10 mouse cellular contexts compared by ENCODE assay signal in the genomic region with DNA sequence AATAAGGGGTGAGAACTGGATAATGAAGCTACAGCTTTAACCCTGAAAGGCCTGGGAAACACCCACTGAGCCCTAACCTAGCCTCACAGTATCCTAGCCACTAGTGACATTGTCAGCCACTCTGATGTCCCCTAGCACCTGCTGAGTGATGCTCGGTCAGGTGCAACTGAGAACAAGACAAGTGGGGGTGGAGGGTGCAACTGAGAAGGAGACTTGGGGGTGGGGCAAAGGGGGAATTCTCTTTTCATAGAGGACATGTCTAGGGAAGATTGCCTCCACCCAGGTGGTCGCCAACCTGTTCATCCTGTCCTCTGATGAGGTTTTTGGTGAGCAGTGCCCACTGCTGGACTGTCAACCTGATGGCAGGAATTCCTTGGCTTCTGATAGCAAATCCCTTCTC. TPM values are rescaled to one million over a fixed set of nuclear protein-coding genes. Genes with fewer than 3 reads are reported as not detected.
DNase-seq lines count a peak whose midpoint lies in the region; ATAC-seq lines count a peak whose summit lies in the region.
"Had no signal": no experiment of that assay in that cellular context is flagged by ENCODE, and none has a peak within 500 bp of the region (broad histone marks: within the 10 kb centered on the region; RNA-seq: fewer than 3 reads in every experiment).

No protein-coding gene starts in this region.

- H3K9me3 ChIP-seq in heart, embryonic 13.5 days, result no peaks in the 10 kb centered on the region
- no peaks in the 10 kb centered on the region for H3K9me3 ChIP-seq in hindbrain, embryonic 10.5 days
- no peaks in the 10 kb centered on the region for H3K9me3 ChIP-seq in midbrain, embryonic 15.5 days
- H3K9me3 ChIP-seq: heart, embryonic 10.5 days had no signal

- DNase-seq in heart, adult 18-20 months, result no peak
- DNase-seq in cerebellum, adult 9-11 months, result peak; percentile 76
- no peak for DNase-seq in hindbrain, embryonic 10.5 days (ENCODE audit: low spot score)
- no peak for DNase-seq in left cerebral cortex, postnatal 36 days (ENCODE audit: low spot score in 2 of 2)
- no peak for DNase-seq in left cerebral cortex, adult 11 months (ENCODE audit: low spot score)
- DNase-seq: lung, postnatal 10 days had no signal

- ATAC-seq in heart, embryonic 13.5 days (ENCODE audit: extremely low read depth, insufficient number of reproducible peaks, low FRiP score, low TSS enrichment), result no peak
- ATAC-seq in midbrain, embryonic 15.5 days (replicated peaks), result no peak
- no peak for ATAC-seq in megakaryocyte progenitor cell, adult 5-6 weeks (replicated peaks; ENCODE audit: poor library complexity)

- intact Hi-C loops in left cerebral cortex, postnatal 36 days (cut with DNase I), result loop anchor here (5.0 kb wide), 2 partner anchors 63 to 542 kb away; no protein-coding TSS in a partner anchor

- WGBS in heart, embryonic 13.5 days, result 41% methylated on average over 2 of the region's 2 CpGs
- WGBS in hindbrain, embryonic 10.5 days, result 29% methylated on average over 2 of the region's 2 CpGs
- WGBS in midbrain, embryonic 15.5 days, result 28% methylated on average over 2 of the region's 2 CpGs

- H3K27ac ChIP-seq in heart, embryonic 13.5 days (replicated peaks), result no peak overlapping the region
- H3K27ac ChIP-seq in hindbrain, embryonic 10.5 days, result no peak overlapping the region
- H3K27ac ChIP-seq in midbrain, embryonic 15.5 days, result no peak overlapping the region
- H3K27ac ChIP-seq: heart, embryonic 10.5 days had no signal

- no peak overlapping the region for H3K9ac ChIP-seq in heart, embryonic 13.5 days
- H3K9ac ChIP-seq in midbrain, embryonic 15.5 days, result no peak overlapping the region

- 0 out of 2 replicates have a peak overlapping the region, but pooled peaks have one; percentile 63 for H3K4me3 ChIP-seq in heart, embryonic 13.5 days
- H3K4me3 ChIP-seq in hindbrain, embryonic 10.5 days, result peak overlapping the region; percentile 70
- H3K4me3 ChIP-seq in midbrain, embryonic 15.5 days, result peak overlapping the region; percentile 56

- H3K4me2 ChIP-seq in heart, embryonic 13.5 days, result peak overlapping the region; percentile 99; the same call in 1 of the 2 replicates
- H3K4me2 ChIP-seq in midbrain, embryonic 15.5 days, result peak overlapping the region; percentile 83

- H3K4me1 ChIP-seq in heart, embryonic 13.5 days, result peaks cover 39% of the 10 kb centered on the region
- H3K4me1 ChIP-seq in hindbrain, embryonic 10.5 days (replicated peaks), result peaks cover 65% of the 10 kb centered on the region
- peaks cover 47% of the 10 kb centered on the region for H3K4me1 ChIP-seq in midbrain, embryonic 15.5 days

- H3K36me3 ChIP-seq in heart, embryonic 13.5 days, result no peaks in the 10 kb centered on the region
- no peaks in the 10 kb centered on the region for H3K36me3 ChIP-seq in hindbrain, embryonic 10.5 days
- H3K36me3 ChIP-seq in midbrain, embryonic 15.5 days (replicated peaks), result no peaks in the 10 kb centered on the region
- H3K36me3 ChIP-seq: heart, embryonic 10.5 days had no signal

- H3K27me3 ChIP-seq in heart, embryonic 13.5 days (replicated peaks), result peaks cover 90% of the 10 kb centered on the region
- H3K27me3 ChIP-seq in hindbrain, embryonic 10.5 days (ENCODE audit: insufficient read depth, poor library complexity, severe bottlenecking), result peaks cover 72% of the 10 kb centered on the region
- H3K27me3 ChIP-seq in midbrain, embryonic 15.5 days (replicated peaks), result peaks cover 17% of the 10 kb centered on the region

RNA-seq across cellular contexts. Expression of a gene that starts 1.5 kb away (rescaled TPM):
- 0.08 and 0.09 TPM in 2 replicates for polyA plus RNA-seq in heart, embryonic 13.5 days (2015; fragmentation: Nextera tagmentation; extraction: Ambion mirVana)
- total RNA-seq in heart, adult 18-20 months (2021), result under 1 TPM; 0.55 to 0.67 TPM
- 3.6 and 11.7 TPM in 2 replicates for polyA plus RNA-seq in hindbrain, embryonic 10.5 days (2016; fragmentation: Nextera tagmentation; extraction: Ambion mirVana)
- polyA plus RNA-seq in midbrain, embryonic 15.5 days (2015; fragmentation: Nextera tagmentation; extraction: Ambion mirVana), result 13.1 and 13.8 TPM in 2 replicates
- total RNA-seq in left cerebral cortex, postnatal 36 days (2021), result 10 to 100 TPM in 1 of 2 experiments, 1 to 10 TPM in 1; 9.1 to 15.9 TPM
- total RNA-seq in megakaryocyte progenitor cell, adult 5-6 weeks (2015), result not detected in 2 replicates
- total RNA-seq in megakaryocyte progenitor cell, adult 5-6 weeks (2017), result not detected in 2 replicates

Comparison
In these comparisons a context has a peak if more than half of its experiments do, and no peak if none do; other contexts are left out.
1. RNA of a gene that starts 1.5 kb away (total RNA-seq): 9.1 to 15.9 TPM in left cerebral cortex, postnatal 36 days; 0.55 to 0.67 TPM in heart, adult 18-20 months and not detected in megakaryocyte progenitor cell, adult 5-6 weeks; every median in the first group is over 4 times any median in the second.
2. Peak in every context shown above with its lines, with median percentiles within 50 percentile points of each other: H3K4me3 ChIP-seq.